Mouse (Mus musculus): ENCODE measurements around the gene Dmd.

- TF ChIP-seq CTCF (IDR thresholded peaks at IDR 0.05; ENCODE audit: borderline replicate concordance, insufficient read depth, low read depth, low read length), result no peak
- no peak for TF ChIP-seq POLR2A (IDR thresholded peaks at IDR 0.05; ENCODE audit: borderline replicate concordance, insufficient read depth, low read length)
These were observed 2249.0 kb downstream of the Dmd start for GRCm38 (mm10) chrX:85197688-85198087.

Measured in cerebellum, adult 2 months (tissue).